Mouse (Mus musculus): ENCODE results near the gene Rel.

DNA sequence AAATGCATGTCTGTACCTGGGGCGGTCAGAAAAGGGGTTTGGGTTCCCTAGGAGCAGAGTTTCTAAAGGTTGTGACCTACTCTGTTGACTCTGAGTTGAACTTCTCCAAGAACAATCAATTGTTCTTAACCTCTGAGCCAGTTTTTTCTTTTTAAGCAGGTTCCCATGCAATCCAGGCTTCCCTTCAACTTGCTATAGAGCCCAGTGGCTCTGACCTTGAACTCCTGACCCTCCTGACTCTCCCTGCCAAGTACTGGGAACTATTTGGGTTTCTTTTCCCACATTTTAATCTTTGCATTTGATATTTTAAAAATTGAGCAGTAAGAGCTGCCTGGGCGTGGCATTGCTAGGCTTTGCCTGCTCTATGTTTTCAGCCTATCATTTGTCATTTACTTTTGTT lies 77.5 kb downstream of the Rel start:
- TF ChIP-seq GATA1 (IDR thresholded peaks at IDR 0.05; ENCODE audit: low read depth, low read length) (no peak), ZNF384 (IDR thresholded peaks at IDR 0.05; ENCODE audit: low read depth, low read length) (no peak), USF2 (IDR thresholded peaks at IDR 0.05; ENCODE audit: borderline replicate concordance in 1 of 2, insufficient read depth in 1 of 2, low read depth in 1 of 2, low read length in 2 of 2) (no peak), POLR2A (IDR thresholded peaks at IDR 0.05; ENCODE audit: control insufficient read depth in 1 of 2, insufficient read depth in 1 of 2, low read depth in 1 of 2, low read length in 2 of 2, poor library complexity in 1 of 2) (no peak), ZC3H11A (IDR thresholded peaks at IDR 0.05; ENCODE audit: low read depth, low read length) (no peak), MYB (IDR thresholded peaks at IDR 0.05; ENCODE audit: low read depth, low read length) (no peak), CTCF (IDR thresholded peaks at IDR 0.05 in 2 of 3, conservative IDR thresholded peaks at IDR 0.05 in 1 of 3; ENCODE audit: control insufficient read depth in 1 of 3, insufficient read depth in 1 of 3, low read depth in 2 of 3, low read length in 3 of 3, poor library complexity in 1 of 3, severe bottlenecking in 1 of 3) (no peak)
